Mouse (Mus musculus): Measurements from ENCODE around the gene Celf2. TPM values are rescaled to one million over a fixed set of nuclear protein-coding genes. Genes with fewer than 3 reads are reported as not detected.
A peak's percentile ranks its signal among the peaks of the same experiment; 100 is the strongest.

The Celf2 gene
- polyA plus RNA-seq, 1 experiment from 2014 or later: 322 TPM

DNA sequence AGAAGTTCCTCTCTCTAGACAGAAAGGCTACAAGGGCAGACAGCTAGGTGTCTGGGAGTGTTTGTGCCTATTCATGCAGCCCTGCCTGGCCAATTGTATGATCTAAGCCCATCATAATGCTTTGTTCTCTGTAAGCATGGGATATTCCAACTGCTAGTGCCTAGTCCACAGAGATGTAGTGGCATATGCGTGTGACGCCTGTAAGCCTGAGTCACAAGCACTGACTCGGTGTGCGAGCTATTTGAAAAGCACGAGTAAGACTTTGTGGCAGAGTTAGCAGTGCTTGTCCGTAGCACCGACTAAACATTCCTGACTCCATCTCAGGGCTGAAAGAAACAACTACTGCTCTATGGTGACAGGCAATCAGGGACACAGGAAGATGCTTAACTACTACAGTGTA is 960.1 kb downstream of the Celf2 start:
- H3K27ac ChIP-seq (replicated peaks): 0 out of 2 replicates have a peak overlapping the region, but pooled peaks have one; percentile 1
- H3K27me3 ChIP-seq: no peaks in the 10 kb centered on the region
- no peak overlapping the region for H3K9ac ChIP-seq (replicated peaks)
- H3K4me1 ChIP-seq: peaks cover 18% of the 10 kb centered on the region
- no peak overlapping the region for H3K4me3 ChIP-seq
- H3K36me3 ChIP-seq: peaks cover 40% of the 10 kb centered on the region
- ATAC-seq (replicated peaks): no peak
- H3K9me3 ChIP-seq: no peaks in the 10 kb centered on the region
- H3K4me2 ChIP-seq (replicated peaks): no peak overlapping the region
- WGBS: 80% methylated on average over 7 of the region's 7 CpGs

DNA sequence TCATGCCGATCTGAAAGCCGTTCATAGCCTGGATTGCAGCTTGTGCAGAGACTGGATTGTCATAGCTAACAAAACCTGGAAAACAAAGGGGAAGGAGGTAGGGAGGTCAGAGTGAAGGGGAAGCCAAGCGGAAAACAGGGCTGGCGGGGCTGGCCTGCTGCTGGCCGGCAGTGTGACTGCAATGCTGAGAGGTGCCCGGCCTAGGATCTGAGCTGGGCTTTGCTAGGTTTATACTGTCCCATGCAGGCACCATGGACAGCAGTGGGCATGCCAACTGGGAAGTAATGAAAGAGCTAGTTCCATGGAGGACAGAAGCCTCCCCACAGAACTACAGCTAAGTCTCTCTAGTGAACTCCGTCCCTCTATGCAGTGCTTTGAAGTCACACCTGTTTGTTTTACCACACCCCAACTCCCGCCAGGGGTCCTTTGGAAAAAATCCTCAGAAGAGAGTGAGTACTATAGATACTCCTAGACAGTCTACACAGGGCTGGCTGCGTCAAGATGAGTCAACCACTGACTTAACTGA is 962.2 kb downstream of the Celf2 start:
- H3K27me3 ChIP-seq: no peaks in the 10 kb centered on the region
- peak overlapping the region; percentile 54 for H3K27ac ChIP-seq (replicated peaks)
- peaks cover 34% of the 10 kb centered on the region for H3K36me3 ChIP-seq
- no peak overlapping the region for H3K4me3 ChIP-seq
- WGBS: 12% methylated on average over 9 of the region's 9 CpGs
- H3K4me2 ChIP-seq (replicated peaks): no peak overlapping the region
- no peak overlapping the region for H3K9ac ChIP-seq (replicated peaks)
- no peaks in the 10 kb centered on the region for H3K9me3 ChIP-seq
- peak; percentile 68 for ATAC-seq (replicated peaks)
- H3K4me1 ChIP-seq: peaks cover 18% of the 10 kb centered on the region

DNA sequence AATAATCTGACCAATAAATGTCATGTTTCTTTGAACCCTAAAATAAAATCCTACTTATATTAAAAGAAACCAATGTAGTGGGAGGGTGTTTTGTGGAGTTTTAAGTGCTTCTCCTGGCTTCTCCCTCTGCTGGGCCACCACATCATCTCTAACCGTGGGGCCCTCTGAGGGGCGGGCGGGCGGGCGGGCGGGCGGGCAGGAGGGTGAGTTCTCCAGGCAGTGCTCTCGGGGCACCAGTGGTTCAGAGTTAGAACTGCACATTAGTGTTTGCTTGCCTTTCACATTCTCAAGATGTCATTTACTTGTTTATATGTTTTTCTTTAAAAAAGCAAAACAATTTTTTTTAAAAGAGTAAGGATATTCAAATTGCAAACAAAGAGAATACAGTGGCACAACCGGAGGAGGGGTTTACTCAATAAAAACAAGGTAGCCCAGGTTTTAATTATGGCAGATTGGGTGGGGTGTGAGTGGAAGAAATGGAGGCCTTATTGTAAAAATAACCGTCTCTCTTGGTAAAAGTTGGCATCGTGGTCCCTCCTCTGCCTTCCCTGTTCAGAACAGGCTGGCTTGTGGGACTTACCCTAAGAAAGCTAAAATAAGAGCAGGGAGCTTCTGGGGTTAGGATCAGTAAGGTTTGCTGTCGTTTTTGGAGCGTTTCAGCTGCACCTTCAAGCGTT is 962.8 kb downstream of the Celf2 start:
- Histone ChIP-seq H3K36me3 (peaks cover 31% of the 10 kb centered on the region; the same call in 1 of the 2 replicates), H3K27me3 (no peaks in the 10 kb centered on the region), H3K9me3 (no peaks in the 10 kb centered on the region), H3K4me3 (no peak overlapping the region), H3K4me2 (replicated peaks) (no peak overlapping the region), H3K4me1 (peaks cover 18% of the 10 kb centered on the region), H3K27ac (replicated peaks) (peak overlapping the region; percentile 54), H3K9ac (replicated peaks) (no peak overlapping the region)
- ATAC-seq (replicated peaks): peak; percentile 55
- WGBS: 10% methylated on average over 14 of the region's 14 CpGs

DNA sequence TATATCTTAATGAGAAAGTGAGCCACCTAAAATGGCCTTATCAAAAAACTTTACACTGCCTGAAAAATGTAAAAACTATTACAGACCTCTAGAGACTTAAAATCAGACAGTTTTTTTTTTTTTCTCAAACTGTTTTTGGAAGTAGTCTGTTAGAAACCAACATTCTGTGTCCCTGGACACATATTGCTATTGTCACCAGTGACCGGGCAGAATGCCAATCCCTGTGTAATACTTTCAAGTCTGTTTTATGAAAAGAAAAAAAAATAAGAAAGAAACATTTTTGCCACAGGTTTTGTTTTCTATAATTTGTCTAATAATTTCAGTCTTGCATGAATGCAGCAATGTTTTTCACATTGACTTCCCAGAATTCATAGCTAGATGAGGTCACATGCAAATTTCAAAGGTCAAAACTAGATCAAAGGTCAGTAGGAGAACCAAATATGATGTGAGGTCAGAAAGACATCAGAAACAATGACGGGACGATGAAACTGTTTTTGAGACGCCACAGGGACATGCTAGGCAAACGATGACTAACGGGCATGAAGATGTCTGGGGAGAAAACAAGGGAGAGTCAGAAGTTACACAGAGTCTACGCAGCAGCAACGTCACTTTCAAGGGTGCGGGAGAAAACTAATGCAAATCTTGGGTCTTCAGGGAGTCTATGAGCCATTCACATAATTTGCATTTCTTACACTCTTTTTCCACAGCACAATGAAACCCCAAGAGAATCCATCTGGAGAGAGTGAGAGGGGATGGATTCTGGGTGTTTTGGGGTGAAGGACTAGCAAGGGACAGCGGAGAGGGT is 964.0 kb downstream of the Celf2 start:
- Histone ChIP-seq H3K9me3 (no peaks in the 10 kb centered on the region), H3K27ac (replicated peaks) (peak overlapping the region; percentile 23), H3K4me3 (no peak overlapping the region), H3K36me3 (peaks cover 27% of the 10 kb centered on the region), H3K27me3 (no peaks in the 10 kb centered on the region), H3K9ac (replicated peaks) (no peak overlapping the region), H3K4me1 (peaks cover 18% of the 10 kb centered on the region), H3K4me2 (replicated peaks) (no peak overlapping the region)
- no peak for ATAC-seq (replicated peaks)
- WGBS: 61% methylated on average over 10 of the region's 10 CpGs

DNA sequence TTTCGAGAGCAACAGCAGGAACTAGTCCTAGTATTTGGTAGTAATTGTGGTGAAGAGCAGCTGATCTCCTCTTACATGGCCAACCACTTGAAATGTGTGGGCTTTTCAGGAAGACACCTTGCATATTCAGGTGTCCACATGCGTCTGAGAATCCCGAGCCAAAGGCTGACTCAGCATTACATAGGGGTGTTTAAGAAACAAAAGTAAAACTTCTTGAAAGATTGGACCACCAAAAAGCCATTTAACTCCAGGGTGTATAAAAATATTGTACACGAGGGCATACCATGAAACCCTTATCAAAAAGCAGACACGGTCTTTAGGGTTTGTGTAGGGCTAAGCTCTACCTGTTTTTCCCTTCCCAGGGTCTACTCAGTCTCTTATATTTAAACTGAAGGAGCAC is 965.7 kb downstream of the Celf2 start:
- Histone ChIP-seq H3K9ac (replicated peaks) (no peak overlapping the region), H3K27ac (replicated peaks) (no peak overlapping the region), H3K4me1 (peaks cover 27% of the 10 kb centered on the region), H3K9me3 (no peaks in the 10 kb centered on the region), H3K4me2 (replicated peaks) (no peak overlapping the region), H3K4me3 (no peak overlapping the region), H3K36me3 (peaks cover 13% of the 10 kb centered on the region), H3K27me3 (no peaks in the 10 kb centered on the region)
- no peak for ATAC-seq (replicated peaks)
- 87% methylated on average over 5 of the region's 5 CpGs for WGBS

DNA sequence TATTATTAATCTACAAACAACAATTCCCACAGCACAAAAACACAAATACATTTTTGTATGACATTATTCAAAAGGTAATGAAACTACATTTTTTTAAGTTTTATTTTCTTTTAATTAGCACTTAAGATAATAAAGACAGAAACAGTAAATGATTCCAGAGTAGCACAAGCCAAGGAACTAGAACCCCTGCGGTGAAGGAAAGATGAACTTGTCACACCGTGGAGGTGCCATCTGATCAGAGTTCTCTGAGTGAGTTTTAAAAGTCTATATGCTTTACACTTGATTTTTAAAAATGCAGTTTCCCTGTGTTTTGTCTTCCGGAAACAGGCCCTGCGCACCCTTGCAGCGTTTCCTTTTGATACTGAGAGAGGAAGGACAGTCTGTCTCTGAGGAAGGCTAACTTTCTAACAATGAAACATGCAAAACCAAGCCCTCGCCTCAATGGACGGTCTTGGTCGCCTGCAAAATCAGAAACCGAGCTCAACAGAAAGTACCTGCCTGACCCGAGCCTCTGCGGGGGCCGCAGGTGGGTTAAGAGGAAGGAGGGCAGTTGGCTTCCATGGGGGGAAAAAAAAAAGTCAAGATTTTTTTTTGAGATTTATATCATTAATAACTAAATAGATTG is 966.7 kb downstream of the Celf2 start:
- Histone ChIP-seq H3K27me3 (no peaks in the 10 kb centered on the region), H3K4me1 (peaks cover 34% of the 10 kb centered on the region), H3K9me3 (no peaks in the 10 kb centered on the region), H3K4me2 (replicated peaks) (no peak overlapping the region), H3K9ac (replicated peaks) (no peak overlapping the region), H3K4me3 (no peak overlapping the region), H3K36me3 (peaks cover 8% of the 10 kb centered on the region), H3K27ac (replicated peaks) (no peak overlapping the region)
- ATAC-seq (replicated peaks): no peak
- 91% methylated on average over 12 of the region's 12 CpGs for WGBS

DNA sequence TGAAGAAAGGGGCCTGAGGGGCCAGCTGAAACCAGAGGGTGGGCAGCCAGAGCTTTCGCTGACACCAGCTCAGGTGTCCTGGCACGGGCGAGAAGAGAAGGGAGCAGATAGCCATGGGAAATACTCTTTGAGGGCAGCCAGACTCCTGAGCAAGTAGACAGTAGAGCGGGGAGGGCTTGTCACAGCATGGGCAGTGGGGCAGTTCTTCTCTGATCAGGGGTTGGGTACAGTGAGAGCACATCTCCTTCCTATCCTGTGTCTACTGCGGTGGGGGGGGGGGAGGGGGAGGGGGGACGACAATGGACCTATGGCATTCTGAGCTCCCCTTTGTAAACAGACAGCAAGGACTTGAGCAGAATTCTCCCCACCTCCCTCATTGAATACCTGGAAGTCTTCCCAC is 968.5 kb downstream of the Celf2 start:
- Histone ChIP-seq H3K4me2 (replicated peaks) (no peak overlapping the region), H3K27me3 (no peaks in the 10 kb centered on the region), H3K36me3 (peaks cover 8% of the 10 kb centered on the region), H3K4me1 (peaks cover 22% of the 10 kb centered on the region), H3K4me3 (no peak overlapping the region), H3K9ac (replicated peaks) (no peak overlapping the region), H3K9me3 (no peaks in the 10 kb centered on the region), H3K27ac (replicated peaks) (peak overlapping the region; percentile 47; the same call in 1 of the 2 replicates)
- peak; percentile 32; the same call in 1 of the 2 replicates for ATAC-seq (replicated peaks)
- 71% methylated on average over 6 of the region's 6 CpGs for WGBS

DNA sequence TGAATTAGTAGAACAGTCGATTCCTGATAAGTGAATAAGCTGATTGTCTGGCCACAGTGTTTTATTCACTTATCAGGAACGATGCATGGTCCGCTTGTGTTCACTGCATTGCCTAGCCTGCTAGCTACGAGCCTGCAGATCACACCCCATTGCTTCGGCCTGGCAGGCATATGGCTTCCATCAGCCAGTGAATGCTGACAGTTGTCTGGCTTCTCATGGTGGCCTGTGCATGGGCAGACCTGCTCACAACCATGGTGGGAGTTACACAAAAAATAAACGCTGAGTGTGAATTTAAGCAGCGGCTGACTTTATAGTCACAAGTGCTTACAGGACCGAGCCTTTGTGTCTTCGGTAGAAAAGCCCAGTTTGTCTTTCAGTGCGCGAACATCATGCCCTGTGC is 969.3 kb downstream of the Celf2 start:
- Histone ChIP-seq H3K4me3 (no peak overlapping the region), H3K27ac (replicated peaks) (peak overlapping the region; percentile 47), H3K9me3 (no peaks in the 10 kb centered on the region), H3K4me1 (peaks cover 16% of the 10 kb centered on the region), H3K4me2 (replicated peaks) (no peak overlapping the region), H3K27me3 (no peaks in the 10 kb centered on the region), H3K36me3 (peaks cover 8% of the 10 kb centered on the region), H3K9ac (replicated peaks) (no peak overlapping the region)
- 72% methylated on average over 11 of the region's 11 CpGs for WGBS
- 0 out of 2 replicates have a peak, but pooled peaks have one; percentile 23 for ATAC-seq (replicated peaks)

DNA sequence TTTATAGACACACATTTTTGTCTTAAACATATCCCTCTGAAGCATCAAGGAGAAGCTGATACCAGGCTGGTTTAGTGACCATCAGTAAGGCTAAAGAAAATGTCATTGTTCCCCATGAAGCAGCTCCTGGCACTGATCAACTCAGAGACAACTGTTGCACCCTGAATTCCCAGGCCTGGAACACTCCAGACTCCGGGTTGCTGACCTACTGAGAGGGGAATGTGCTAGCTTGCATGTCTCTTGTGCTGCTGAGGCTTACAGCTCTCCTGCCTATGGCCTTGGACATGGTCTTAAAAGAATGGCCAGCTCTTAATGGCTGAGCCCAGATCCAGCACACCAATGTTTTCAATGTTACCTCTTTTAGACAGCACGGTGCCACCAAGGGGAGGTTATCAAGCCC is 970.9 kb downstream of the Celf2 start:
- H3K27ac ChIP-seq (replicated peaks): peak overlapping the region; percentile 37
- 80% methylated on average over 2 of the region's 2 CpGs for WGBS
- H3K4me2 ChIP-seq (replicated peaks): no peak overlapping the region

DNA sequence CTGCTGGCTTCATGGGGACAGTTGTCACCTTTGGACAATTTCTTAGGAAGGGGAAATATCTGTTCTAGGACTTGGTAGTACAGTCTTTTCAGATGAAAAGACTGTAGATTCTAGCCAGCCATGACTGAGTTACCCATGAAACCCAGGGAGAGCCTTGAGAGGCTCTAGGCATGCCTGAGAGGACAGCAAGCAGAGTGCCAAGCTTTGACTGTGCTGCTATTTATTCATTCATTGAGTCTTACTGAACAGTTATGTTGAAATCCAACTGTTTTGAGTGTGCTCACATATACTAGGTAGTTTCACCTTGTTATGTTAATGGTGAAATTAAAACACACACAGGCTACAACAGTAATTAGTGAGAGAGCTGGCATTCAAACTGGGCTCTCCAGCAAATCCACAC is 971.3 kb downstream of the Celf2 start:
- Histone ChIP-seq H3K4me2 (replicated peaks) (no peak overlapping the region), H3K4me3 (no peak overlapping the region), H3K9ac (replicated peaks) (no peak overlapping the region), H3K4me1 (peaks cover 16% of the 10 kb centered on the region), H3K36me3 (no peaks in the 10 kb centered on the region; the same call in 1 of the 2 replicates), H3K27ac (replicated peaks) (peak overlapping the region; percentile 37), H3K27me3 (no peaks in the 10 kb centered on the region), H3K9me3 (no peaks in the 10 kb centered on the region)
- ATAC-seq (replicated peaks): no peak

More for the DNA sequence above, 970.9 kb downstream of the Celf2 start:
- Histone ChIP-seq H3K9ac (replicated peaks) (no peak overlapping the region), H3K4me1 (peaks cover 16% of the 10 kb centered on the region), H3K4me3 (no peak overlapping the region), H3K27me3 (no peaks in the 10 kb centered on the region), H3K9me3 (no peaks in the 10 kb centered on the region), H3K36me3 (peaks cover 4% of the 10 kb centered on the region)
- ATAC-seq (replicated peaks): no peak

DNA sequence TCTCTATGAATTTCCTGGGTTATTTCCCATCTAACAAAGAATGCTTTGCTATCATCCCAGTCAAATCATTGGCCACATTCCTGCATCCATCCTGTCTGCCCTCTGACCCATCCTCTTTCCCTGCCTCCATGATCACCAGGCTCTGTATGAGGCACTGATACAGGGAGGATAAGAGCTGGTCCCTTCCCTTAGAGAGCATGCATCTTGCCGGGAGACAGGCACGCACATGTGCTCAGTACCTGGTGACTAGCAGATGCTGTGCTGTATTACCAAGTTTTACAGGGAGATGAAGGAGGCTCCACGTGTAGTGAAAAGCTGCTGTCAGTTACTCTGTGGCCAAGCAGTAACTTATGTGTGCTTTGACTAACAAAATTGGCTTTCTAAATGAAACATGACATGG is 972.0 kb downstream of the Celf2 start:
- Histone ChIP-seq H3K4me3 (no peak overlapping the region), H3K27ac (replicated peaks) (0 out of 2 replicates have a peak overlapping the region, but pooled peaks have one; percentile 37), H3K9me3 (no peaks in the 10 kb centered on the region), H3K4me1 (peaks cover 16% of the 10 kb centered on the region), H3K9ac (replicated peaks) (no peak overlapping the region), H3K27me3 (no peaks in the 10 kb centered on the region), H3K4me2 (replicated peaks) (no peak overlapping the region), H3K36me3 (no peaks in the 10 kb centered on the region; the same call in 1 of the 2 replicates)
- ATAC-seq (replicated peaks): peak; percentile 38; the same call in 1 of the 2 replicates
- 65% methylated on average over 3 of the region's 3 CpGs for WGBS

DNA sequence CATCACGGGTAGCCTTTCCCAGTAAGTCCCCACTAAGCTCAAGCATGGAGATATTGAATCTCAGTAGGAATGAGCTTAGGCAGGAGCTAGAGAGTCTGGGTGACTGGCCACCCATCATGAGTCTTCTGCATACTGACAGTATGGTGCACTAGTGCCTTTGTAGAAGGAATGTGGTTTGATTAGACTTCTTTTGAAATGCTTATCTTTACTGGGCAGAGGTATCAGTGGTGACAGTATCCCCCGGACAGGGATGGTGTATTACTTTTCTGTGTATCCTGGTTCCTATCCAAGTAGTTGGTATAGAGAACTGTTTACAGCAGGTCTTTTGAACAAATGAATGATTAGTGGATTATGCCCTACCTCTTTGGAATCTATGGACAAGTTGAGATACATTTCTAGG is 973.0 kb downstream of the Celf2 start:
- ATAC-seq (replicated peaks): no peak
- WGBS: 82% methylated on average over 2 of the region's 2 CpGs

More for the DNA sequence above, 973.0 kb downstream of the Celf2 start:
- Histone ChIP-seq H3K4me3 (no peak overlapping the region), H3K27ac (replicated peaks) (no peak overlapping the region), H3K4me2 (replicated peaks) (no peak overlapping the region), H3K36me3 (no peaks in the 10 kb centered on the region; the same call in 1 of the 2 replicates), H3K9ac (replicated peaks) (no peak overlapping the region), H3K27me3 (no peaks in the 10 kb centered on the region), H3K4me1 (peaks cover 16% of the 10 kb centered on the region), H3K9me3 (no peaks in the 10 kb centered on the region)
